Mouse (Mus musculus) small intestine, adult 2 months (tissue): Measurements from ENCODE around the gene Masp1. TPM values are rescaled to one million over a fixed set of nuclear protein-coding genes. Genes with fewer than 3 reads are reported as not detected.

Experiments used
- H3K27ac ChIP-seq: fragments of 200-500 bp; 2 replicates; pipeline ENCODE4 v1.5.1; 2012; ENCODE audit warnings: low read depth, low read length, control low read depth, inconsistent platforms; ENCODE audit not compliant: insufficient read depth
- H3K27me3 ChIP-seq: fragments of 200-500 bp; 2 replicates; pipeline ENCODE4 v1.6.1; 2012; ENCODE audit warnings: mild to moderate bottlenecking, moderate library complexity, low read length, inconsistent platforms; ENCODE audit not compliant: control insufficient read depth, insufficient read depth
- H3K36me3 ChIP-seq: fragments of 200-500 bp; 2 replicates; pipeline ENCODE4 v1.6.1; 2012; ENCODE audit warnings: mild to moderate bottlenecking, low read length, control low read depth, inconsistent platforms; ENCODE audit not compliant: control insufficient read depth, insufficient read depth
- H3K4me1 ChIP-seq: fragments of 200-500 bp; 2 replicates; pipeline ENCODE4 v1.6.1; 2012; ENCODE audit warnings: low read length, inconsistent platforms, mixed read lengths; ENCODE audit not compliant: control insufficient read depth, insufficient read depth, insufficient read length
- H3K4me3 ChIP-seq: fragments of 200-500 bp; 2 replicates; pipeline ENCODE4 v1.5.1; 2012; ENCODE audit warnings: low read depth, mild to moderate bottlenecking, control low read depth, inconsistent platforms, low read length, moderate library complexity
- CTCF ChIP-seq: fragments of 200-500 bp; IDR thresholded peaks from 2 replicates; pipeline ENCODE4 v1.5.1; 2012; ENCODE audit warnings: low read depth, mild to moderate bottlenecking, control low read depth, inconsistent platforms, low read length, moderate library complexity, mixed read lengths; ENCODE audit not compliant: insufficient replicate concordance, insufficient read length; ENCODE audit errors: extremely low read depth
- POLR2A ChIP-seq: fragments of 200-500 bp; IDR thresholded peaks from 2 replicates; pipeline ENCODE4 v1.6.1; 2012; ENCODE audit warnings: low read depth, mild to moderate bottlenecking, control low read depth, inconsistent platforms, low read length, moderate library complexity
- WGBS: fragments of 180-500 bp; shearing (Covaris S2); methylation state at CpG from one replicate; pipeline ENCODE4 v1.1.7; 2018; 5-methylcytosine and 5-hydroxymethylcytosine counted together
- polyA plus RNA-seq: library from polyadenylated mRNA; depleted of rRNA; stranded (reverse); fragments of >200 nt; gene quantifications from 2 replicates; pipeline ENCODE4 v1.2.3, GENCODE M21; 2012

Gene Masp1
- polyA plus RNA-seq, 1 experiment: 0.53 TPM

DNA sequence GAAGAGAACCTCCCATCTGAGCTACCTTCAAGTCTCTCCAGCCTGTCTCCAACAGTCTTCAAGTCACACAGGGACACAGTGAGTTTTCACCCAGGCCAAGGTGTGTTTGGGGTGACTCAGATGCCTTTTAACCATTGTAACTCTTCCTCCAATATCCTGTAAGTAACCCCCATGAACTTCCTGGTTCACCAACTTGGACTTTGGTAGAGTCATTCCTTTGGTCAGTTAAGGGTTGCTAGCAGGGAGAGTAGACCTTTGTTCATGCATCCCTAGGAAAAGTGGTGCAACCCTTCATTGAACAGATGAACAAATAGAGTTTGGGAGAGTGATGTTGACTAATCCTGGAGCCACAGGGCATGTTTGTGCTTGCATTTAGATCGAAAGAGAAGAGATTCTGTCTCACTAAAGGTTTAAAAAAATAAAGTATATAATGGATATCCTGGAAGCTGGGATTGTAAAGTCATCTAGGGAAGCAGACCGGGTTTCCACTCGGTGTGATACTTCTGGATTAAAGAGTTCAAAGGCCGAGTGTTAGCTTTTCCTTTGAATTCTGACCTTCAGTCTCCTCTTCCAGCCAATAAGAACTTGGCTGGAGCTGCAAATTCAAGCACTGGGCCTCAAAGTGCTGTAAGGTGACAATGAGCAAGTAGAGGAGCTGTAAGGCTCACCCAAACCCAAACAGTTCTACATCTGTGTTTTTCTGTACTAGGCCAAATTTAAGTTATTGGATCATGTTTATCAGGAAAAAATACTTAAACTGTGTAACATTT lies 9.3 kb downstream of the Masp1 start:
- no peak overlapping the region for H3K27ac ChIP-seq
- 45% methylated on average over 4 of the region's 4 CpGs for WGBS
- no peaks in the 10 kb centered on the region for H3K36me3 ChIP-seq
- no peaks in the 10 kb centered on the region for H3K4me1 ChIP-seq
- no peaks in the 10 kb centered on the region for H3K27me3 ChIP-seq
- H3K4me3 ChIP-seq: no peak overlapping the region
- TF ChIP-seq CTCF (no peak), POLR2A (no peak)

DNA sequence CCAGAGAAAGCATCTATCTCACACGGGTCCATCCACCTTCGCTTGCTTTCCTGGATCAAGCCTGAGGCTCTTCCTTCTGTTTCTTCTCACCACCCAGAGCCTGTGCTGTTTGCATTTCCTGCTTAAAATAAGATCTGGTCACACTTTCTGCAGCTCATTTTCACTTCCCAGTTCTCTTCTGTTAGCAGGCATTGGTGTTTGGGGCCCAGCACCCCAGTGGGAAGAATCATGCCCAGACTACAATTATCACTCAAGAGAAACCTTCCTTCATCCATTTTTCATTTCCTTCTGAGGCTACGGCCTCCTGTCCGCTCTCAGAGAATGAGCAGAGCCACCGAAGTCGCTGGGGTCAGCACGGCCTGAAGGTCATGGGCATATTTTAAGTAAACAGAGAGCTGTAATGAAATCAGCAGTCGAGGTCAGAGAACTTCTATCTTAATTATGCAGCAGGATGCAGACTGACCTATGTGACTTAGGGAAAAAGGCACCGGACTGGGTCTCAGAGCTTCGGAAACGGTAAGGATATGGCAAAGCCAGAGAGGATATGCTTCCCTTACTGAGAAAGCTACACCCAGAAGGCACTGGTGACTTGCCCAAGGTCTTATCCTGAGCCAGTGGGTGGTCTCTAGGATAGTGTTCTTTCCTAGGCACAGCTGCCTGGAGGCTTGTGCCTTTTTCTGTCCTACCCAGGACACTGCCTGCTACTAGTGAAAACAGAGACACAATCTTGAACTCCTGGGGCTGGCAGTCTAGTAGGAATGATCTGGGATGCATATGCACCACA lies 14.5 kb downstream of the Masp1 start:
- H3K4me3 ChIP-seq: no peak overlapping the region
- no peaks in the 10 kb centered on the region for H3K4me1 ChIP-seq
- no peak overlapping the region for H3K27ac ChIP-seq
- 52% methylated on average over 11 of the region's 11 CpGs for WGBS
- H3K36me3 ChIP-seq: no peaks in the 10 kb centered on the region
- no peaks in the 10 kb centered on the region for H3K27me3 ChIP-seq
- TF ChIP-seq POLR2A: no peak
- no peak for TF ChIP-seq CTCF

DNA sequence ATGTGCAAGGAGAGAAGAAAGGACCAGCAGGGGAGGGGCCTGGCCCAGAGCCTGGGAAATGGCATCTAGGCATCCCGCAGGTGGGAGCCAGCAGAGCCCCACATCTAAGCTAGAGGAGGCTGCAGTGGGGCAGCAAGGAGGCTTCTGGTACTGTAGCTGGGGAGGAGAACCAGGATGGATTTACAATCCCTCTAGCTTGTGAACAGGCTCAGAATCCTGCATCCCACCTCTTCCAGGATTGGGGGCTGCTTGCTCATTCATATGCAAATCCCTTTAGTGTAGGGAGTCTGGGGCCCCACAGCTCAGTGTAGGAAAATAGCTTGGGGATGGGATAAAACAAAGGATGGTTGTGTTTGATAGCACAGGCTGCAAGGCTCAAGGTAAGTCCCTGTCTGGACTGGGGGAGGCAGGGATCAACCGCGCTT lies 16.3 kb downstream of the Masp1 start:
- WGBS: 82% methylated on average over 3 of the region's 3 CpGs
- TF ChIP-seq CTCF (no peak), POLR2A (no peak)
- H3K4me1 ChIP-seq: no peaks in the 10 kb centered on the region
- no peaks in the 10 kb centered on the region for H3K27me3 ChIP-seq
- H3K36me3 ChIP-seq: no peaks in the 10 kb centered on the region
- no peak overlapping the region for H3K27ac ChIP-seq
- no peak overlapping the region for H3K4me3 ChIP-seq

DNA sequence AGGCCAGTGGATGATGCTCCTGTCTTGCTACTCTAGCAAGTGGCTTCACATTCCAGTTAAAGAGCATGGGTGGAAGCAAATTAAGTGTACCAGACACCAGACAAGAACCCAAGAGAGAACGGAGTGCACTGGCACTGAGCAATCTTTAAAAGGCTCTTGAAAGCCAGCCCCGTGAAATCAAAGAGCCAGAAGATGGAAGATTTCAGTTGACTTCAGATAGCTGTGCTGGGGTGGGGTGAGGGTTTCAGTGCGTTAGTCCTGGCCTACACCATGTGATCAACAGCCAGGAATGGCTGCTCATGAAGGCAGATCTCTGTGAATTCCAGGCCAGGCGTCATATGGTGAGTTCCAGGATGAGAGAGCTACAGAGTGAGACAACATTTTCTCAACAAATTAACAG lies 17.3 kb downstream of the Masp1 start:
- H3K27ac ChIP-seq: no peak overlapping the region
- no peaks in the 10 kb centered on the region for H3K36me3 ChIP-seq
- H3K4me1 ChIP-seq: no peaks in the 10 kb centered on the region
- TF ChIP-seq CTCF (no peak), POLR2A (no peak)
- H3K27me3 ChIP-seq: no peaks in the 10 kb centered on the region
- 74% methylated on average over 4 of the region's 4 CpGs for WGBS
- H3K4me3 ChIP-seq: no peak overlapping the region

DNA sequence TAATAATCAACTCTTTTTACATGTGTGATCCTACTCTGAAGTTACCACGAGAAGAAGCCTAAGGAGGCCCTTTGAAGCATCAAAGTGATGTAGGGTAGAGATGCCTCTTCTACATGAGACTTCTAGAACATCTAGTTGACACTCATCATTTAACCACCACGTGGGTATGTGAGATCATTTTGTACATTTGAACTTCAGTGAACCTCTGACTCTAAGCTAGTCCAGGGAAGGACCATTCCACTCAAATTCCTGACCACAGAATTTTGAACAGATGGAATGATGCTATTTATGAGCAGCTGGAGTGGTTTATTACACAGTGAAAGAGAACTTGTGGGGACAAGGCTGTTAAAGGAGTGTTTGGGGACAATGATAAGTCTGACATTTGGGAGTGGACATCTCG lies 18.1 kb downstream of the Masp1 start:
- Histone ChIP-seq H3K36me3 (no peaks in the 10 kb centered on the region), H3K4me3 (no peak overlapping the region), H3K27ac (no peak overlapping the region), H3K4me1 (no peaks in the 10 kb centered on the region), H3K27me3 (no peaks in the 10 kb centered on the region)
- 42% methylated on average over 3 of the region's 3 CpGs for WGBS
- no peak for TF ChIP-seq POLR2A

DNA sequence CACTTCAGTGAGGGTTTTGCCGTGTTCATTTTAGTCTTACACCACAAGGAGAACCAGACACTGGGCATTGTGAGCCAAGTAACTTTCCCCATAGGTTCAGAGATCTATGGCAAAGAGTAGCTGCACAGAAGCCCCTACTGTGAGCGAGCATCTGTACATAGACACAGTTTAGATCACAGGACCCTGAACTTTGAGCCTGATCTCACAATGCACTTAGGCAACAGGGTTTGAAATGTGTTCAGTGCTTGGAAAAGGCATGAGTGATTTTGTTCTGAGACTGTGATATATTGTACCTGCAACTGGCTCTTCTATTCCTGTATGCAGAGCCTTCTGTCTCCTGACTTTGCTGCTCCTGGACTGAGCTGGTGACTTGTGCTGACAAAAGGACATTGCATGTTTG lies 19.3 kb downstream of the Masp1 start:
- Histone ChIP-seq H3K36me3 (no peaks in the 10 kb centered on the region), H3K4me1 (no peaks in the 10 kb centered on the region), H3K4me3 (no peak overlapping the region), H3K27me3 (no peaks in the 10 kb centered on the region), H3K27ac (no peak overlapping the region)
- no peak for TF ChIP-seq POLR2A
- no peak for TF ChIP-seq CTCF
- WGBS: 75% methylated on average over 2 of the region's 2 CpGs

DNA sequence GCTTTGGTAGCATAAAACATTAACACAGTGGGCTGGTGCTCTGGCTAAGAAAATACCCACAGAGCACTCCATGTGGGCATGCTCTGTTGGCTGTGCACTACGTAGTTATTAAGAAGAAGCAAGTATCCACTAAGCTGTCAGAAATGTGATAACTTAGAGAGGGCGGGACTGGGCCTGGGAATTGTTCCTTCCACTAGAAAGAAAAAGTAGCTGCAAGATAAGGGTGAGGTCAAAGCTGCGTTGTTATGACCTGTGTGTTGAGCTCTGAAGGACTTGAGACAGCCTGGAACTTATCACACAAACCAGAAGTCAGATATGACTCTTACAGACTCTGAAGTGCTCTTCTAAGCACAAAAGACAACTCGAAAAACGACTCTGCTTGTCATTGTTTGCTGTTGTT lies 20.1 kb downstream of the Masp1 start:
- 37% methylated on average over 5 of the region's 5 CpGs for WGBS
- no peak overlapping the region for H3K27ac ChIP-seq
- H3K27me3 ChIP-seq: no peaks in the 10 kb centered on the region
- no peak overlapping the region for H3K4me3 ChIP-seq
- TF ChIP-seq POLR2A (no peak), CTCF (no peak)
- H3K36me3 ChIP-seq: no peaks in the 10 kb centered on the region
- no peaks in the 10 kb centered on the region for H3K4me1 ChIP-seq
